Mouse (Mus musculus): ENCODE measurements around the gene Vpreb3. TPM values are rescaled to one million over a fixed set of nuclear protein-coding genes. Genes with fewer than 3 reads are reported as not detected.

The Vpreb3 gene
- polyA plus RNA-seq, 1 experiment from 2014 or later: 0.76 TPM

GRCm38 (mm10) chr10:75996315-75996714, 53.5 kb downstream of the Vpreb3 start:
- H3K4me1 ChIP-seq (replicated peaks; ENCODE audit: control insufficient read depth, insufficient read depth, low read length): no peaks in the 10 kb centered on the region
- no peak overlapping the region for H3K4me2 ChIP-seq (ENCODE audit: low read depth, low read length, severe bottlenecking)
- H3K9ac ChIP-seq (ENCODE audit: low read length): no peak overlapping the region
- H3K4me3 ChIP-seq (ENCODE audit: low read depth, low read length): no peak overlapping the region
- no peak for ATAC-seq (replicated peaks; ENCODE audit: low FRiP score)
- H3K27me3 ChIP-seq (ENCODE audit: control insufficient read depth, insufficient read depth, low read length): no peaks in the 10 kb centered on the region
- no peaks in the 10 kb centered on the region for H3K36me3 ChIP-seq (ENCODE audit: control insufficient read depth, insufficient read depth, low read length)
- no peak overlapping the region for H3K27ac ChIP-seq (ENCODE audit: low read depth, low read length)
- no peak for DNase-seq (ENCODE audit: low spot score)
- no peaks in the 10 kb centered on the region for H3K9me3 ChIP-seq (ENCODE audit: control insufficient read depth, low read length)
- 74% methylated on average over 3 of the region's 3 CpGs for WGBS

Other genes with a start within 250 kb of the Vpreb3 start
- gene Cabin1, start 178.7 kb upstream of the Vpreb3 start, polyA plus RNA-seq (2014; fragmentation: Nextera tagmentation; extraction: Ambion mirVana): 41.8 and 49.1 TPM in 2 replicates
- gene Ddt, start 169.6 kb upstream of the Vpreb3 start, polyA plus RNA-seq (2014; fragmentation: Nextera tagmentation; extraction: Ambion mirVana): 81.2 and 84.3 TPM in 2 replicates
- gene Gm20441, start 162.1 kb upstream of the Vpreb3 start, polyA plus RNA-seq (2014; fragmentation: Nextera tagmentation; extraction: Ambion mirVana): not detected in 2 replicates
- gene Gstt3, start 161.6 kb upstream of the Vpreb3 start, polyA plus RNA-seq (2014; fragmentation: Nextera tagmentation; extraction: Ambion mirVana): 1.2 and 1.6 TPM in 2 replicates
- 4.6 and 5.2 TPM in 2 replicates for gene Gstt1, start 144.5 kb upstream of the Vpreb3 start, polyA plus RNA-seq (2014; fragmentation: Nextera tagmentation; extraction: Ambion mirVana)
- not detected in 2 replicates for gene Gstt4, start 120.5 kb upstream of the Vpreb3 start, polyA plus RNA-seq (2014; fragmentation: Nextera tagmentation; extraction: Ambion mirVana)
- 6.9 and 8.8 TPM in 2 replicates for gene Gstt2, start 105.6 kb upstream of the Vpreb3 start, polyA plus RNA-seq (2014; fragmentation: Nextera tagmentation; extraction: Ambion mirVana)
- 2,277 and 2,481 TPM in 2 replicates for gene Mif, start 82.8 kb upstream of the Vpreb3 start, polyA plus RNA-seq (2014; fragmentation: Nextera tagmentation; extraction: Ambion mirVana)
- gene Derl3, start 49.6 kb upstream of the Vpreb3 start, polyA plus RNA-seq (2014; fragmentation: Nextera tagmentation; extraction: Ambion mirVana): 2.3 and 3.4 TPM in 2 replicates
- 295 TPM in 2 replicates for gene Smarcb1, start 21.4 kb upstream of the Vpreb3 start, polyA plus RNA-seq (2014; fragmentation: Nextera tagmentation; extraction: Ambion mirVana)
- 6.6 and 7.4 TPM in 2 replicates for gene Chchd10, start 9.9 kb upstream of the Vpreb3 start, polyA plus RNA-seq (2014; fragmentation: Nextera tagmentation; extraction: Ambion mirVana)
- 25.1 and 30.0 TPM in 2 replicates for gene Mmp11, start 6.6 kb upstream of the Vpreb3 start, polyA plus RNA-seq (2014; fragmentation: Nextera tagmentation; extraction: Ambion mirVana)
- 0.39 and 0.52 TPM in 2 replicates for gene Gm867, start 2.4 kb upstream of the Vpreb3 start, polyA plus RNA-seq (2014; fragmentation: Nextera tagmentation; extraction: Ambion mirVana)
- not detected in 2 replicates for gene Gm5134, start 11.5 kb downstream of the Vpreb3 start, polyA plus RNA-seq (2014; fragmentation: Nextera tagmentation; extraction: Ambion mirVana)
- gene Zfp280b, start 89.6 kb downstream of the Vpreb3 start, polyA plus RNA-seq (2014; fragmentation: Nextera tagmentation; extraction: Ambion mirVana): 33.9 and 34.3 TPM in 2 replicates
- not detected in 2 replicates for gene Slc5a4b, start 167.9 kb downstream of the Vpreb3 start, polyA plus RNA-seq (2014; fragmentation: Nextera tagmentation; extraction: Ambion mirVana)
- gene Slc5a4a, start 204.4 kb downstream of the Vpreb3 start, polyA plus RNA-seq (2014; fragmentation: Nextera tagmentation; extraction: Ambion mirVana): not detected in 2 replicates